Mouse (Mus musculus): Measurements from ENCODE around the gene Wipi1. TPM values are rescaled to one million over a fixed set of nuclear protein-coding genes. Genes with fewer than 3 reads are reported as not detected.

Gene Wipi1
- total RNA-seq, 1 experiment = 6.6 TPM

GRCm38 (mm10) chr11:109649975-109650701, 38.4 kb upstream of the Wipi1 start:
- in situ Hi-C loops (cut with MboI; ENCODE audit: low sequenced_read_pairs in 2 of 2, unreplicated experiment in 2 of 2) = no loop called here
- H3K9ac ChIP-seq (ENCODE audit: insufficient read depth, low read depth, low read length, poor library complexity, severe bottlenecking) = no peak overlapping the region; the same call in 1 of the 2 replicates
- TF ChIP-seq ZC3H11A (IDR thresholded peaks at IDR 0.05; ENCODE audit: borderline replicate concordance, low read depth, low read length) = no peak
- TF ChIP-seq MAFK (IDR thresholded peaks at IDR 0.05; ENCODE audit: insufficient read depth, low read depth, low read length) = no peak
- TF ChIP-seq ZNF384 (IDR thresholded peaks at IDR 0.05; ENCODE audit: low read depth, low read length) = no peak
- H3K27ac ChIP-seq (ENCODE audit: insufficient read depth, low read depth, low read length, poor library complexity, severe bottlenecking) = no peak overlapping the region
- no peaks in the 10 kb centered on the region for H3K9me3 ChIP-seq (ENCODE audit: control insufficient read depth, insufficient read depth, low read depth, low read length)
- peaks cover 3% of the 10 kb centered on the region; the same call in 1 of the 2 replicates for H3K36me3 ChIP-seq (ENCODE audit: control insufficient read depth, insufficient read depth, low read length, poor library complexity, severe bottlenecking)
- H3K4me3 ChIP-seq (ENCODE audit: insufficient read depth in 1 of 2, low read depth in 1 of 2, low read length in 2 of 2, poor library complexity in 1 of 2, severe bottlenecking in 1 of 2) = peak overlapping the region; percentile 91 to 98
- DNase-seq (ENCODE audit: low read depth, low spot score) = no peak
- peaks cover 0 to 1% of the 10 kb centered on the region in 2 experiments; a peak in 1 of 4 replicates for H3K4me1 ChIP-seq (ENCODE audit: control insufficient read depth in 2 of 2, insufficient read depth in 2 of 2, low read length in 2 of 2, poor library complexity in 1 of 2)

GRCm38 (mm10) chr11:109649206-109649605, 37.4 kb upstream of the Wipi1 start, which contains the start of gene Prkar1a:
Prkar1a (plus strand) TSS chr11:109649405.
- H3K27ac ChIP-seq (ENCODE audit: insufficient read depth, low read depth, low read length, poor library complexity, severe bottlenecking) = no peak within 1 kb of the TSS

GRCm38 (mm10) chr11:109648510-109648909, 36.7 kb upstream of the Wipi1 start:
- in situ Hi-C loops (cut with MboI; ENCODE audit: low sequenced_read_pairs in 2 of 2, unreplicated experiment in 2 of 2) = no loop called here
- DNase-seq (ENCODE audit: low read depth, low spot score) = no peak
- no peak for TF ChIP-seq ZNF384 (IDR thresholded peaks at IDR 0.05; ENCODE audit: low read depth, low read length)
- TF ChIP-seq ZC3H11A (IDR thresholded peaks at IDR 0.05; ENCODE audit: borderline replicate concordance, low read depth, low read length) = no peak
- TF ChIP-seq CHD2 (IDR thresholded peaks at IDR 0.05; ENCODE audit: low read depth, low read length) = no peak
- no peak for TF ChIP-seq MAFK (IDR thresholded peaks at IDR 0.05; ENCODE audit: insufficient read depth, low read depth, low read length)
- H3K9me3 ChIP-seq (ENCODE audit: control insufficient read depth, insufficient read depth, low read depth, low read length) = no peaks in the 10 kb centered on the region
- H3K36me3 ChIP-seq (ENCODE audit: control insufficient read depth, insufficient read depth, low read length, poor library complexity, severe bottlenecking) = no peaks in the 10 kb centered on the region
- H3K4me1 ChIP-seq (ENCODE audit: control insufficient read depth in 2 of 2, insufficient read depth in 2 of 2, low read length in 2 of 2, poor library complexity in 1 of 2) = peaks cover 0 to 1% of the 10 kb centered on the region in 2 experiments; a peak in 1 of 4 replicates
- no peak overlapping the region for H3K27ac ChIP-seq (ENCODE audit: insufficient read depth, low read depth, low read length, poor library complexity, severe bottlenecking)
- no peak overlapping the region for H3K4me3 ChIP-seq (ENCODE audit: insufficient read depth in 1 of 2, low read depth in 1 of 2, low read length in 2 of 2, poor library complexity in 1 of 2, severe bottlenecking in 1 of 2)
- H3K9ac ChIP-seq (ENCODE audit: insufficient read depth, low read depth, low read length, poor library complexity, severe bottlenecking) = no peak overlapping the region

More at GRCm38 (mm10) chr11:109649206-109649605, 37.4 kb upstream of the Wipi1 start, which contains the start of gene Prkar1a:
- Histone ChIP-seq H3K4me1 (ENCODE audit: control insufficient read depth in 2 of 2, insufficient read depth in 2 of 2, low read length in 2 of 2, poor library complexity in 1 of 2) (peaks cover 0 to 1% of the 10 kb centered on the region in 2 experiments; a peak in 1 of 4 replicates), H3K9ac (ENCODE audit: insufficient read depth, low read depth, low read length, poor library complexity, severe bottlenecking) (no peak within 1 kb of the TSS; the same call in 1 of the 2 replicates), H3K36me3 (ENCODE audit: control insufficient read depth, insufficient read depth, low read length, poor library complexity, severe bottlenecking) (peaks cover 3% of the 10 kb centered on the region; the same call in 1 of the 2 replicates), H3K4me3 (ENCODE audit: insufficient read depth in 1 of 2, low read depth in 1 of 2, low read length in 2 of 2, poor library complexity in 1 of 2, severe bottlenecking in 1 of 2) (peak within 1 kb of the TSS; percentile 91 to 98), H3K9me3 (ENCODE audit: control insufficient read depth, insufficient read depth, low read depth, low read length) (no peaks in the 10 kb centered on the region)
- in situ Hi-C loops (cut with MboI; ENCODE audit: low sequenced_read_pairs in 2 of 2, unreplicated experiment in 2 of 2) = no loop called here
- no peak for TF ChIP-seq CHD2 (IDR thresholded peaks at IDR 0.05; ENCODE audit: low read depth, low read length)
- TF ChIP-seq MAFK (IDR thresholded peaks at IDR 0.05; ENCODE audit: insufficient read depth, low read depth, low read length) = no peak
- TF ChIP-seq HCFC1 (IDR thresholded peaks at IDR 0.05; ENCODE audit: borderline replicate concordance, insufficient read depth, low read length) = no peak
- TF ChIP-seq ZNF384 (IDR thresholded peaks at IDR 0.05; ENCODE audit: low read depth, low read length) = no peak
- no peak for TF ChIP-seq ZC3H11A (IDR thresholded peaks at IDR 0.05; ENCODE audit: borderline replicate concordance, low read depth, low read length)
- no peak for DNase-seq (ENCODE audit: low read depth, low spot score)

- no peaks in the 10 kb centered on the region for H3K4me1 ChIP-seq (ENCODE audit: control insufficient read depth in 2 of 2, insufficient read depth in 2 of 2, low read length in 2 of 2, poor library complexity in 1 of 2)
- DNase-seq (ENCODE audit: low read depth, low spot score) = no peak
- H3K4me3 ChIP-seq (ENCODE audit: insufficient read depth in 1 of 2, low read depth in 1 of 2, low read length in 2 of 2, poor library complexity in 1 of 2, severe bottlenecking in 1 of 2) = no peak overlapping the region
- in situ Hi-C loops (cut with MboI; ENCODE audit: low sequenced_read_pairs in 2 of 2, unreplicated experiment in 2 of 2) = no loop called here
- no peaks in the 10 kb centered on the region for H3K9me3 ChIP-seq (ENCODE audit: control insufficient read depth, insufficient read depth, low read depth, low read length)
- TF ChIP-seq CHD2 (IDR thresholded peaks at IDR 0.05; ENCODE audit: low read depth, low read length) = no peak
- no peak for TF ChIP-seq MAFK (IDR thresholded peaks at IDR 0.05; ENCODE audit: insufficient read depth, low read depth, low read length)
- TF ChIP-seq ZNF384 (IDR thresholded peaks at IDR 0.05; ENCODE audit: low read depth, low read length) = no peak
- TF ChIP-seq ZC3H11A (IDR thresholded peaks at IDR 0.05; ENCODE audit: borderline replicate concordance, low read depth, low read length) = no peak
- no peak for TF ChIP-seq HCFC1 (IDR thresholded peaks at IDR 0.05; ENCODE audit: borderline replicate concordance, insufficient read depth, low read length)
- no peak overlapping the region for H3K27ac ChIP-seq (ENCODE audit: insufficient read depth, low read depth, low read length, poor library complexity, severe bottlenecking)
- no peak overlapping the region for H3K9ac ChIP-seq (ENCODE audit: insufficient read depth, low read depth, low read length, poor library complexity, severe bottlenecking)
- no peaks in the 10 kb centered on the region for H3K36me3 ChIP-seq (ENCODE audit: control insufficient read depth, insufficient read depth, low read length, poor library complexity, severe bottlenecking)
Observed at GRCm38 (mm10) chr11:109641498-109642222, 29.9 kb upstream of the Wipi1 start.
